Mouse (Mus musculus): Measurements from ENCODE around the gene Bex1. TPM values are rescaled to one million over a fixed set of nuclear protein-coding genes. Genes with fewer than 3 reads are reported as not detected.

Bex1 gene
- polyA plus RNA-seq, 1 experiment from 2014 or later: 179 TPM

DNA sequence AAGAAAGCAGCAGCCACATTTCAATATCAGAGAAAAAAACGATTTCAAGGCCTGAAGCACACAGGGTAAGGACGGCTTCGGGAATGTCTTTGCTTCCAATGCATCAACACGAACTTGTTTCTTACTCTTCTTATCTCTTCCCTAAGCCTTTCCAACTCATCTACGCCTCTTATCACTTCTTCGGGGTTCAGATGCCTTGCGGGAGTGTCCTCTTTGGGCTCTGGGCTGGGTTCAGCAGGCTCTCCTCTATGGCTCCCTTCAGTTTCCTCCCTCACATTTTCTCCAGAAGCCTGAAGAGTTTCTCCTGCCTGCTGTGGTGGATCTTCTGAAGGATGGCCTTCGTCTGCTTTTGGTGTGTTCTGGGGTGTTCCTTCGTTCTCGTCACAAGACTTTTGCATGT is 44.7 kb downstream of the Bex1 start:
- Histone ChIP-seq H3K9ac (replicated peaks) (0 out of 2 replicates have a peak overlapping the region, but pooled peaks have one; percentile 4), H3K36me3 (no peaks in the 10 kb centered on the region), H3K4me3 (replicated peaks) (peak overlapping the region; percentile 56), H3K27ac (no peak overlapping the region), H3K9me3 (no peaks in the 10 kb centered on the region), H3K4me2 (replicated peaks) (peak overlapping the region; percentile 56), H3K4me1 (replicated peaks) (peaks cover 4% of the 10 kb centered on the region; the same call in 1 of the 2 replicates), H3K27me3 (peaks cover under 1% of the 10 kb centered on the region; the same call in 1 of the 2 replicates)
- ATAC-seq: no peak
- WGBS: 71% methylated on average over 10 of the region's 10 CpGs

Small RNA genes within 50 kb of the gene (microRNA-seq; reads per million reads assigned to microRNA genes)
- gene Mir6383: not detected

Other genes with a start within 250 kb of the Bex1 start
- 243 and 276 TPM in 2 replicates for gene Arxes2, start 221.7 kb downstream of the Bex1 start, polyA plus RNA-seq (2015; fragmentation: Nextera tagmentation; extraction: Ambion mirVana)
- 95.2 and 109 TPM in 2 replicates for gene Arxes1, start 182.1 kb downstream of the Bex1 start, polyA plus RNA-seq (2015; fragmentation: Nextera tagmentation; extraction: Ambion mirVana)
- gene Bex2, start 147.3 kb downstream of the Bex1 start, polyA plus RNA-seq (2015; fragmentation: Nextera tagmentation; extraction: Ambion mirVana): 586 and 639 TPM in 2 replicates
- not detected in 2 replicates for gene Nxf3, start 130.3 kb downstream of the Bex1 start, polyA plus RNA-seq (2015; fragmentation: Nextera tagmentation; extraction: Ambion mirVana)
- gene Bex4, start 76.5 kb downstream of the Bex1 start, polyA plus RNA-seq (2015; fragmentation: Nextera tagmentation; extraction: Ambion mirVana): 108 and 121 TPM in 2 replicates
- gene Tceal8, start 43.2 kb downstream of the Bex1 start, polyA plus RNA-seq (2015; fragmentation: Nextera tagmentation; extraction: Ambion mirVana): 134 and 143 TPM in 2 replicates
- gene Tceal5, start 11.6 kb downstream of the Bex1 start, polyA plus RNA-seq (2015; fragmentation: Nextera tagmentation; extraction: Ambion mirVana): 17.5 and 20.1 TPM in 2 replicates
- 1.5 and 1.7 TPM in 2 replicates for gene Tceal7, start 734 bp downstream of the Bex1 start, polyA plus RNA-seq (2015; fragmentation: Nextera tagmentation; extraction: Ambion mirVana)
- gene Tceal9, start 29.6 kb upstream of the Bex1 start, polyA plus RNA-seq (2015; fragmentation: Nextera tagmentation; extraction: Ambion mirVana): 354 and 388 TPM in 2 replicates
- 705 TPM in 2 replicates for gene Bex3, start 54.7 kb upstream of the Bex1 start, polyA plus RNA-seq (2015; fragmentation: Nextera tagmentation; extraction: Ambion mirVana)

Measured in midbrain, embryonic 13.5 days (tissue).